Mouse (Mus musculus) megakaryocyte, embryonic 14.5 days (primary cell): ENCODE results near the gene Cda.

Experiments used
- FLI1 ChIP-seq: IDR thresholded peaks from 2 replicates; pipeline ENCODE4 v1.6.1; 2012; ENCODE audit warnings: low read length, inconsistent platforms, mixed read lengths
- GATA1 ChIP-seq: IDR thresholded peaks from 3 replicates; pipeline ENCODE4 v1.6.1; 2012; ENCODE audit warnings: mixed read lengths, low read length, inconsistent platforms, borderline replicate concordance

DNA sequence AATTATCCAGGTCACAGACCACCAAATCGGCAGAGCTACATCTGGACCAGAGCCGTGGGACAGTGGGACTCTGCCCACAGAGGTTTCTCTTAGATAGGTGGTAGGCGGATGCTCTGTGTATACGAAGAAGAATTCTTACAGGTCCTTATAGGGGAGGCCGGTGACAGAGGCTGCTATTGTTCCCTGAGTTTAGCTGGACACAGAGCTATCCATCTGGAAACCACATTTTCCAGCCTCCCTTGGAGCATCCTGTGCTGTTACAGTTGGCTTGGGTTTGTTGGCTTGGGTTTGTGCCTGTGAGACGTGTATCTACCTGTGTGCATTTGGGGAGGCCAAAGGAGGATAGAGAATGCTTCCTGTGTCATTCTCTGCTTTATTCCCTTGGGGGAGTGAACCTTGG is 15.1 kb downstream of the Cda start:
- TF ChIP-seq GATA1: no peak
- no peak for TF ChIP-seq FLI1
